Mouse (Mus musculus) bone marrow macrophage, adult 2 months (primary cell): ENCODE results near the gene Dbr1.

Experiments used
- CTCF ChIP-seq: IDR thresholded peaks from 2 replicates; pipeline ENCODE4 v1.5.1; 2012; ENCODE audit warnings: low read depth, mild to moderate bottlenecking, low read length, moderate library complexity
- POLR2A ChIP-seq: IDR thresholded peaks from 2 replicates; pipeline ENCODE4 v1.6.1; 2012; ENCODE audit warnings: mild to moderate bottlenecking, low read depth, low read length, borderline replicate concordance

- TF ChIP-seq CTCF = no peak
- TF ChIP-seq POLR2A = no peak
Measured at GRCm38 (mm10) chr9:99630528-99631125, 55.0 kb downstream of the Dbr1 start.
